Mouse (Mus musculus) right cerebral cortex, postnatal 10 days (tissue): ENCODE data around the gene Rhox10.
"Not testable (repeated sequence)": the region's sequence is repeated elsewhere in the genome, so short reads cannot be mapped to it uniquely, and the experiment has no call there.

Experiments
- DNase-seq, 2 experiments: peaks; one replicate each; pipeline ENCODE4 v3.0.0; 2021; ENCODE audit warnings: low spot score in 2 of 2

The Rhox10 gene

DNA sequence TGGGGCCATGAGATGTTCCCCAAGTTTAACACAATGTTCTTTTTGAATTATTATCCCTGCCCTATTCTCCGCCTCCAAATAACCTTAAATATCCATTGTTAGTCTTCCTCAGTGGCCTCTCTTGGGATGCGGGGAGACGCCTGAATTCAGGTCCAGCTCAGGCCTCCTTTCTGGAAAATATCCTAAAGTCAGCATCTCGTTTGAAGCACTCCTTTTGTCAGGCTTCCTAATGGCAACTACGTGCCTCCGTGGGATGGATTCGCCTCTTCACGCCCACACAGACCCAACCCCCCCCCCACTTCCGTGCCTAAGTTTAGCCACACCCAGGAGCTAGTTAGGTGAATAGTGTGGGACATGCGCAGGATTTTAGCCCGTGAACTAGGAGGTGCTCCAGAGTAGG lies at the start of gene Rhox10:
TSS of gene Rhox10 (plus strand) at position 301 of the 400 bp plus-strand sequence.
- no peak for DNase-seq

DNA sequence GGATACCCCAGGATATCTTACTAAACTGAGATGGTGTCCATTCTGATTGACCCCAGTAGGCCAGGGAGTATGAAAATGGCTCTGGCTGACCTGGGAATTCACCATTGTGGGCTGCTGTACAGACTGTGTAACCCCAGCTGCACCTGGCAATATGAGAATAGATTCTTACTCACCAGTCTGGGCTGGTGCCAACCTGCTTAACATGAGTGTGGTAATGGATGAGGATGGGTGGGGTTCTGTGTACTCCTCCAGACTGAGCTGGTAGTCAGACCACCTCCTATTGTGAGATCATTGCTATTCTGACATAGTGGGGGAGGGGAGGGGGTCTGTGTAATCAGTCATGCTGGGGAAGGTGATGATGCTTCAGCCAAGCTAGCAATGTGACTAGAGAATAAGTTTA lies 47.7 kb upstream of the Rhox10 start, which contains the start of gene Btg1-ps1:
TSS of gene Btg1-ps1 (minus strand) at position 219 of the 400 bp plus-strand sequence.
- DNase-seq: not testable (repeated sequence)

DNA sequence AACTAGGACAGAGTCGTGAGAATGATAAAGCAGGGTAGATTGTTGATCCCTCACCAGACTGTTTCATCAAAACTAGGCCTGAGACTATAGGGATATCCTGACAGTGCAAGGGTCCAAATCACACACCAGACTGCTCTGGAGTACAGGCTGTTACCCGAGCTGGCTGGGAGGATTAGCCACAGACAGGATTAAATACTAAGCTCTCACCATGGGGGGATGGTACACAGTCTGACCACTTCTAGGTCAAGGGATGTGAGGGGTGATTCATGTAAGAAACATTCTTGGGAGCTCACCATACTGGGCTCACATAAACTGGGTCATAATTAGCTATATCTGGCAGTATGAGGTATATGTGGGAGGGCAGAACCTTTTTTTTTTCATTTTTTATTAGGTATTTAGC lies 32.4 kb upstream of the Rhox10 start:
- no peak for DNase-seq

DNA sequence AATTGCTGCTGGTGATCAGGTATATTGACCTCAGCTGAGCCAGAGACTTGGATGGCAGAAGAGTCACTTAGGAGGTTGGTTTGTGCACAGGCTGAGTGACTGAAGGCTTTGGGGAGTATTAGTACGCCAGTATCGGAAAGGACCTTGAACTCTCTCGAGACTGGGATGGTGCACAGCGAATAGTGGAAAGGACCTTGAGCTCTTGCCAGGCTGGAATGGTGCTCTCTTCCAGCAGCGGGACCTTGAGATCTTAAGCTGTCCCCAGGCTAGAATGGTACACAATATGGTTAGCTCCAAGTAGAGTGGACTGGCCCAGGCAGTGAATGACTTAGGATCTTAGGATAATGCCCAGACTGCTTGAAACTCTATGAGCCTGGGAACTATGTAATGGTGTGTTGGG lies 26.6 kb upstream of the Rhox10 start:
- DNase-seq: no peak

DNA sequence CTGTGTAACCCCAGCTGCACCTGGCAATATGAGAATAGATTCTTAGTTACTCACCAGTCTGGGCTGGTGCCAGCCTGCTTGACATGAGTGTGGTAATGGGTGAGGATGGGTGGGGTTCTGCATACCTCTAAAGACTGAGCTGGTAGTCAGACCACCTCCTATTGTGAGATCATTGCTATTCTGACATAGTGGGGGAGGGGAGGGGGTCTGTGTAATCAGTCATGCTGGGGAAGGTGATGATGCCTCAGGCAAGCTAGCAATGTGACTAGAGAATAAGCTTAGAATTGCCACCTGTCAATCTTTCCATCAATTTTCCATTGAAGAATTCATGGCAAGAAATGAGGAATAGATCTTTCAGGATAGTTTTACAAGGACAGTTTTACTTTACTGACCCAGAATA lies 23.3 kb upstream of the Rhox10 start, which contains the start of gene Btg1-ps2:
TSS of gene Btg1-ps2 (minus strand) at position 101 of the 400 bp plus-strand sequence.
- not testable (repeated sequence) for DNase-seq

DNA sequence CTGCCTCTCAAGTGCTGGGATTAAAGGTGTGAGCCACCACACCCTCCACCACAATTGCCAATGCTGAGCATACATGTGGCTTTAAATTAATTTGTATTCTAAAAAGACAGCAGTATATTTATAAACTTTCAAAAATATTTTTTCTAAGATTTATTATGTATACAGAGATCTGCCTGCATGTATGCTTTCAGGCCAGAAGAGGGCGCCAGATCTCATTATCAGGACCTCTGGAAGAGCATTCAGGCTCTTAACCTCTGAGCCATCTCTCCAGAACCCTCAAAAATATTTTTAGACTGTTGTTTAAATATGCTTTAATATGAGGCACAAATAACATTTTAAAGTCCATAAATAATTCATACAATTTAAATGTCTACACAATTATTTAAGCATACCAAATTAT lies 4.7 kb upstream of the Rhox10 start:
- peak in 1 of 2 experiments; percentile 23 for DNase-seq

DNA sequence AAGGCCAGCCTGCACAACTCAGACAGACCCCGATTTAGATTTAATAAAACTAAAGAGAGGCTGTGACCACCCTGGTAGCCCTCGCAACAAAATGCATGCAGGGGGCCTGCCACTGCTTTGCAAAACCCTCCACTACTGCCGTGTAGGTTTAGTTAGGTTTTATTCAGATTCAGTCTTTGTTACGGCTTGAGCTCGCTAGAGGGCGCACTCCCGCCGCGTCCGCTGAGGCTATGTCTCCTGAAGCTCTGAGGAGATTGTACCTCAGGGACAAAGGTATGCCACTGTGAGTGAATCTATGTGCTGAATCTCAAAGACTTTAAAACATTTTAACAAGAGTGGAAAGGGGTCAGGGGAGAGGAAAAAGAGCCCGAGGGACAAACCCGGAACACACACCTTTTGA lies 18.0 kb downstream of the Rhox10 start:
- DNase-seq: peak; percentile 41 to 65

DNA sequence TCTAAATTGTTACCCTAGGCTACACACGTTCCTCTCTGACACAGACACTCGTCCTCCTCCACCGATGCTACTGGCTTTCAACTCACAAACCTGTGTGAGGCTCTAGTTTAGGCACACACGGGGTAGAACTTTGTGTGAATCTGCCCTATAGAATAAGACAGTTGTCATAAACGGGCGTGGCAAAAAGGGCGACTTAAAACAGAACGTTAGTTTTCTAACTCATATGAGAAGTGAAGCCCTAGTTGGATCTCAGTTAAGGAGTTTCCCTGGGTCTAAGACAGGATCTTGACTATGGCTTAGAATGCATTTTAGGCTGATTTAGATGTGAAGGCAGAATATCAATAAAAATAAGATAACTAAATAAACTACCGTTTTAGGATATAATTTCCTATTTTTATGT lies 18.8 kb downstream of the Rhox10 start, which contains the start of gene Rhox11:
TSS of gene Rhox11 (minus strand) at position 101 of the 400 bp plus-strand sequence.
- no peak for DNase-seq

DNA sequence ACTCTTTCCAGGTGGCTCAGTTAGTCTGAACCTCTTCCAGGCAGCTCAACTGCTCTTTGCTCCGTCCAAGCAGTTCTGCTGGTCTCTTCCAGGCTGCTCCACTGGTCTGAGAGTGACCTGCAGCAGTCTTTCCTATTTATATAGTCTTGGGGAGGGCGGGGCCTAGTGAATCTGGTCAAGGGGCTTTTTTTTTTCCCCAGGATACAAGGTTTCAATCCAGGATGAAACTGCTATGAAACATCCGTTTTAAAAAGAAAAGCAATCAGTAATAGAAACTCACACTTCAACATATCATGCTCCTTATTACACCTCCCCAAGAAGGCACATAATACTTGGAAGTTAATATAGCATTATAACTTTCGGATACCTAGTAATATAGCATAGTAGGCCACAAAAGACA lies 44.5 kb downstream of the Rhox10 start, which contains the start of gene Rhox12:
TSS of gene Rhox12 (minus strand) at position 101 of the 400 bp plus-strand sequence.
- DNase-seq: no peak

DNA sequence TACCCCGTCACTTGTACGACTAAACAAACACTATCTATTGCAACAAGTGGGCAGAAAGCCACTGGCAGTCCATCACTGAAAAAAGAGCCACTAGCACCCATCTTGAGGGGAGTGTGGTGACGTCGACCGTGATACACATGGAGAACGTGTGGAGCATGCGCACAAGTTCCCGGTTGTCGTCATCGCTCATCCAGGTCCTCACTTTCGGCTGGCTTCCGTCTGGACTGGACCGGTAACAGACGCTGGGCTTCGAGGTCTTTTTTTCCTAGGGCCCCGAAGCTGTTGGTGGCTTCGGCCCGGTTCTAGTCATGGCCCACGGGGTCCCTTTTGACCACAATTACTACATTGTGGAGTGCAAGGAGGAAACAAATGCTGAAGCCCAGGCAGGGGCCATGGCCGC lies 54.7 kb downstream of the Rhox10 start, which contains the start of gene Rhox13:
TSS of gene Rhox13 (plus strand) at position 238 of the 400 bp plus-strand sequence.
- DNase-seq: no peak
